Mouse (Mus musculus) ES-Bruce4 (cell line): ENCODE data around the gene Kif13a.

ENCODE experiments used
- CTCF ChIP-seq: IDR thresholded peaks from one replicate; pipeline ENCODE4 v1.8.1; 2011; ENCODE audit warnings: low read depth, low read length
- EP300 ChIP-seq: IDR thresholded peaks from 2 replicates; pipeline ENCODE4 v1.6.1; 2011; ENCODE audit warnings: low read depth, low read length; ENCODE audit not compliant: insufficient read depth
- POLR2A ChIP-seq: IDR thresholded peaks from one replicate; pipeline ENCODE4 v1.8.1; 2011; ENCODE audit warnings: low read length; ENCODE audit not compliant: insufficient read depth

DNA sequence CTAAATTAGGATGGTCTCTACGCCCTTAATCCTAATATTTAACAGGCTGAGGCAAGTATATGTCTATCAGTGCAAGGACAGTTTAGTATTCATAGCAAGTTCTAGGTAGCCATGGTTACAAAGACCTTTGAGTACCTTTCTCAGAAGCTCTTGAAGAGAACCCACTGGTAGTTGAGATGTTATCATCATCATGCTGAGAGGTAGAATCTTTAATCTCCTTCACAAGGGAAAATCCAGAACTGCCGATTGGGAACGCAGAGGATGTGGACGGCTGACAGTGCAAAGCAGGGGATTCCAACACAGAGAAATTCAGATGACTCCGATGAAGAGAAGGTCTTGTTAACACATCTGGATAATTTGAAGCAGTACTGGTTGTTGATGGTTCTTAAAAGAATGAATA, 216.2 kb downstream of the Kif13a start:
- TF ChIP-seq CTCF (no peak), EP300 (no peak), POLR2A (no peak)
